Mouse (Mus musculus): ENCODE results near the gene Zfp719.

Gene Zfp719

GRCm38 (mm10) chr7:43607743-43608287 is 28.4 kb downstream of the Zfp719 start:
- DNase-seq = no peak

- DNase-seq = no peak
Measured at GRCm38 (mm10) chr7:43608316-43608824, 29.0 kb downstream of the Zfp719 start.

- DNase-seq = no peak
Measured at GRCm38 (mm10) chr7:43613816-43614551, 34.6 kb downstream of the Zfp719 start.

DNA sequence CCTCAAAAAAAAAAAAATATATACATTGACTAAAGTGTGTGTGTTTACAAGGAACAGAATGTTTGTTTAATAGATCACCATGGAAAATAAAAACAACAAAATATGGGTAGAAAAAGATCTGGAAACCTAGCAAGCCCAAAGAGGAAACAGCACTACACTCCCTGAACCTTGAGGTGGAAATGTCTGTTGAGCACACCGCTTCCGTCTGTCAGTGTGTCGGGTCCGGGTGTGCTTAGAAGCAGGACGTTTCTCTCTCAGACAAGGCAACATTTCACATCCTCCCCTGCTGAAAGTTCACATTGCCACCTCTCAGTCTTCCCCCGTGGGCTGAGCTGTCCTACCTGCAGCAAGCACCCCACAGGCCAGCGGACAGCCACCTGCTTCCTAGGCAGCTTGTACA is 43.5 kb downstream of the Zfp719 start:
- no peak for DNase-seq

- DNase-seq = no peak
Measured at GRCm38 (mm10) chr7:43623819-43624218, 44.4 kb downstream of the Zfp719 start.

GRCm38 (mm10) chr7:43625065-43625464 is 45.7 kb downstream of the Zfp719 start:
- no peak for DNase-seq

- DNase-seq = no peak
Measured at GRCm38 (mm10) chr7:43625794-43626422, 46.5 kb downstream of the Zfp719 start.

GRCm38 (mm10) chr7:43633940-43634339 is 54.5 kb downstream of the Zfp719 start:
- no peak for DNase-seq

GRCm38 (mm10) chr7:43634500-43634899 is 55.1 kb downstream of the Zfp719 start, which contains the start of gene Ceacam18:
Ceacam18 (plus strand) TSS chr7:43634707.
- no peak for DNase-seq

GRCm38 (mm10) chr7:43636194-43636593 is 56.8 kb downstream of the Zfp719 start:
- no peak for DNase-seq

DNA sequence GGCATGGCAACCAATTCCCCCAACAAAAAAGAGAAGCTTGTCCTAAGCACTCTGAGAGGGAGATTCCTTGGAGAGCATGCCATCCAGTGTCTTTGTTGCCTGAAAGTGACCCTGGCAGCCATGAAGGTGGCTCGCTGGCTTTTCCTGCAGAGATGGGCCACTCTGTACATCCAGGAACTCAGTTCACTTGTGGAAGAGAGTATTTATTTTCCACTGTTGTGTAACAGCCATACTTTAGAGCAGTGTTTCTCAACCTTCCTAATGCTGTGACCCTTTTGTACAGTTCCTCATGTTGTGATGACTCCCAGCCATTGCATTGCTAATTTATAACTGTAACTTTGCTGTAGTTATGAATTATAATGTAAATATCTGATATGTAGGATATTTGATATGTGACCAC is 57.7 kb downstream of the Zfp719 start:
- no peak for DNase-seq

GRCm38 (mm10) chr7:43642587-43642986 is 63.2 kb downstream of the Zfp719 start:
- no peak for DNase-seq
